Mouse (Mus musculus): ENCODE data around the gene Prl2c5. TPM values are rescaled to one million over a fixed set of nuclear protein-coding genes. Genes with fewer than 3 reads are reported as not detected.

The Prl2c5 gene
- polyA plus RNA-seq, 1 experiment: not detected

Other genes starting within 250 kb of the Prl2c5 start
- gene Prl2c2, start 177.3 kb upstream of the Prl2c5 start, polyA plus RNA-seq (2012; rRNA removed): not detected in 2 replicates
- gene Gpr137b, start 211.3 kb downstream of the Prl2c5 start, polyA plus RNA-seq (2012; rRNA removed): 64.4 and 75.2 TPM in 2 replicates

All from spleen, adult 2 months (tissue).